Mouse (Mus musculus) kidney, embryonic 15.5 days (tissue): Measurements from ENCODE around the gene Kl. TPM values are rescaled to one million over a fixed set of nuclear protein-coding genes. Genes with fewer than 3 reads are reported as not detected.

Experiments used
- ATAC-seq: fragments of 200-750 bp; cut with Nextera tagmentation; replicated peaks from 2 replicates; pipeline ENCODE4 v1.8.0; 2017; ENCODE audit warnings: moderate TSS enrichment; ENCODE audit not compliant: low FRiP score
- H3K27ac ChIP-seq: fragments of 300-500 bp; sonication (generic); 2 replicates; pipeline ENCODE4 v1.5.1; 2015; ENCODE audit warnings: mild to moderate bottlenecking, inconsistent platforms
- H3K27me3 ChIP-seq: fragments of 300-500 bp; sonication (generic); 2 replicates; pipeline ENCODE4 v1.6.1; 2015; ENCODE audit warnings: inconsistent platforms
- H3K36me3 ChIP-seq: fragments of 300-500 bp; sonication (generic); 2 replicates; pipeline ENCODE4 v1.6.1; 2015; ENCODE audit warnings: inconsistent platforms
- H3K4me1 ChIP-seq: fragments of 300-500 bp; sonication (generic); 2 replicates; pipeline ENCODE4 v1.6.1; 2015; ENCODE audit warnings: inconsistent platforms
- H3K4me2 ChIP-seq: fragments of 300-500 bp; sonication (generic); 2 replicates; pipeline ENCODE4 v1.6.1; 2015; ENCODE audit warnings: moderate library complexity, mild to moderate bottlenecking, inconsistent platforms
- H3K4me3 ChIP-seq: fragments of 300-500 bp; sonication (generic); replicated peaks from 2 replicates; pipeline ENCODE4 v1.5.1; 2015; ENCODE audit warnings: mild to moderate bottlenecking, inconsistent platforms
- H3K9ac ChIP-seq: fragments of 300-500 bp; sonication (generic); 2 replicates; pipeline ENCODE4 v1.6.1; 2015; ENCODE audit warnings: mild to moderate bottlenecking, inconsistent platforms
- H3K9me3 ChIP-seq: fragments of 300-500 bp; sonication (generic); replicated peaks from 2 replicates; pipeline ENCODE4 v1.6.1; 2016; ENCODE audit warnings: inconsistent platforms
- WGBS: fragments of 180-500 bp; shearing (Covaris S2); methylation state at CpG from one replicate; pipeline ENCODE4 v1.1.7; 2015; ENCODE audit warnings: mixed read lengths; 5-methylcytosine and 5-hydroxymethylcytosine counted together
- polyA plus RNA-seq: library from polyadenylated mRNA; unstranded; fragments of >200 nt; fragmentation: Nextera tagmentation; extraction: Ambion mirVana; gene quantifications from 2 replicates; pipeline ENCODE4 v1.2.1, GENCODE M21; 2015

Kl gene
- polyA plus RNA-seq, 1 experiment from 2014 or later = 12.3 TPM

DNA sequence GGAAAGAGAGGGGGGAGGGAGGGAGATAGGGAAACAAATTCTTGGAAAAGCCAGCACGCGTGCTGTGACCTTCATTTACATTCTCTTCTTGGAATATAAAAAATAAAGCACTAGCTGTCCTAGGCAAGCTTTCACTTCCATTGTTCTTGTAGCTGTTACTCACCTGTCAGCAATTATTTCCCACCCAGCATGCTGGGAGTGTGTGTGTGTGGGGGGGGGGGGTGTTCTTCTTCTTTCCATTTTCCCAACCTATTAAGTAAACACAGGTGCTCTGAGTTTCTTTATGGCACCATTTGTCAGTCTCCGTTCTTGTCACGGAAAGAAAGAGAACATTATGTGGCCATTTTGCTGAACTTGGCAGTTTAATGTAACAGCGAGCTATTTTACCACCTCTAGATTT lies 66.6 kb downstream of the Kl start:
- ATAC-seq = no peak
- no peaks in the 10 kb centered on the region for H3K27me3 ChIP-seq
- H3K4me2 ChIP-seq = no peak overlapping the region
- H3K27ac ChIP-seq = no peak overlapping the region
- no peak overlapping the region for H3K9ac ChIP-seq
- H3K9me3 ChIP-seq = no peaks in the 10 kb centered on the region
- H3K36me3 ChIP-seq = no peaks in the 10 kb centered on the region
- WGBS = 53% methylated on average over 5 of the region's 5 CpGs
- peaks cover 11% of the 10 kb centered on the region for H3K4me1 ChIP-seq
- no peak overlapping the region for H3K4me3 ChIP-seq

DNA sequence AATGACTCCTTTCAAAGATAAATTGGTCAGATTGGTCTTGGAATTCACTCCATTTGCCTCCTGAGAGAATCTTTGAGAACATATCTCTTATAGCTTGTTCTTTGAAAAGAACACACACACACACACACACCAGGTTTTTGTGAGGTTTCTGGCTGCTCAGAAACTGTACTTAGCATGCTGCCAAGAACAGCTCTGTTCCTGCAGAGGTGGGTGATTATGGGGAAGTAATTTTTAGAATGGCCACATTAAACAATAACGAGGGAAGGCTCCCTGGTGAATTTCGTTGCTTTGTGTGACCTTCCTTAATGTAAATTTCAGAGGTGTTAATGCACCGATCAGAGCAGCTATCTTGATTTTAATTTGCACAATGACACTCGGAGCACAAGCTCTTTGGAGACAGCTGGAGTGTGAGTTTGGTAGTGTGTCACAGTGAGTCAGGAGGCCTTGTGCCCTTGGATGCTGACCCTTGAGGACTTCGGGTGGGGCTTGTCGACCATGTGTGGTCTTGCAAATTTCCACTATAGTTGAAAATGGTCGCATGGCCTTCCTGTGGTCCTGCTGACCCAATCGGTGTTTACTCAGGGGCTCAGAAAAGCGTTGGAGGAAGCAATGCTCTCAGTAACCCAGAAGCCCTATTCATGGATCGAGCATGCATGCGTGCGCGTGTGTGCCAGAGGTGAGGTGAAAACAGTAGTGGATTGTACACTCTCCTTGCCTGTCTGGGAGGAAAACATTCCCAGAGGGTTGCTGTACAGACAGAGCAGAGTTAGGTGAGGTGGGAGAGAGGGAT lies 67.8 kb downstream of the Kl start:
- 69% methylated on average over 13 of the region's 13 CpGs for WGBS
- Histone ChIP-seq H3K4me1 (peaks cover 11% of the 10 kb centered on the region), H3K9ac (no peak overlapping the region), H3K27ac (no peak overlapping the region), H3K9me3 (no peaks in the 10 kb centered on the region), H3K4me3 (no peak overlapping the region), H3K27me3 (no peaks in the 10 kb centered on the region), H3K4me2 (0 out of 2 replicates have a peak overlapping the region, but pooled peaks have one; percentile 22), H3K36me3 (no peaks in the 10 kb centered on the region)
- no peak for ATAC-seq

DNA sequence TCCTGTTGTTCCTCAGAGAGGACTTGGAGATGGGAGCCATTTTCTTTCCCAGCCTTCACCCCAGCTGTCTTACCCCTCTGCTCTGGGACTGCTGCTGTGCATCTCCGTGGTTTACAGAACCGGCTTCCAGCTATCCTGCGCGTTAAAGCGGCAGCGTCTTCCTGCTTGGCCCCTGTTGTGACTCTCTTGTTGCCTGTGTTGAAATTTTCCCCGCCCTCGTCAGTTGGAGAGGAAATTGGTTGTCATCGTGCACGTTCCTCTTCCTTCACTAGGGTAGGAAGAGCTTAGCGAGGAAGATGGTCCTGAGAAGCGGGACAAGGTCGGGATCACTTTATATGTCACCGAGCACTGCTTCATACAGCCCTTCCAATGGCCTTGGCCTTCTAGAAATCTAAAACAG lies 68.4 kb downstream of the Kl start:
- no peaks in the 10 kb centered on the region for H3K9me3 ChIP-seq
- H3K4me3 ChIP-seq = no peak overlapping the region
- H3K27ac ChIP-seq = no peak overlapping the region
- H3K36me3 ChIP-seq = no peaks in the 10 kb centered on the region
- 0 out of 2 replicates have a peak overlapping the region, but pooled peaks have one; percentile 22 for H3K4me2 ChIP-seq
- 80% methylated on average over 14 of the region's 14 CpGs for WGBS
- ATAC-seq = no peak
- no peaks in the 10 kb centered on the region for H3K27me3 ChIP-seq
- no peak overlapping the region for H3K9ac ChIP-seq
- peaks cover 11% of the 10 kb centered on the region for H3K4me1 ChIP-seq

DNA sequence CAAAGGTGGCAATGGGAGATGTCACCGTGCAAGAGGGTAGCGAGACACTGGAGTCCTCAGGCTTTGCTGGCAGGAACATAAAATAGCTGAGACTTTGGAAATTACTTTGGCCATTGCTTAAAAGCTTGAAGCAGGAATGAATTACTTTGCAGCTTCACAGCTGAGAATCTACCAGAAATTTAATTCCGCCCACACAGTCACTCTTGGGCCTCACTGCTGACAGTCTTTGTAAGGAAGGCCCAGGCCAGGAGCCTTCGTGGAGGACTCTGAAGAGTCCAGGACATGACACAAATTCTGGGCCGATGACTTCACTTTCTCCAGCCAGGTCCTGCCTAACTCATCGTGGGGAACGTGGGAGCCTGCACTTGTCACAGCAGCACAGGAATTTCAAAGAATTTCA lies 69.6 kb downstream of the Kl start:
- no peak overlapping the region for H3K9ac ChIP-seq
- no peak overlapping the region for H3K27ac ChIP-seq
- no peaks in the 10 kb centered on the region for H3K9me3 ChIP-seq
- peaks cover 11% of the 10 kb centered on the region for H3K4me1 ChIP-seq
- no peaks in the 10 kb centered on the region for H3K27me3 ChIP-seq
- H3K4me3 ChIP-seq = no peak overlapping the region
- 78% methylated on average over 7 of the region's 7 CpGs for WGBS
- H3K36me3 ChIP-seq = no peaks in the 10 kb centered on the region
- no peak overlapping the region for H3K4me2 ChIP-seq
- no peak for ATAC-seq

DNA sequence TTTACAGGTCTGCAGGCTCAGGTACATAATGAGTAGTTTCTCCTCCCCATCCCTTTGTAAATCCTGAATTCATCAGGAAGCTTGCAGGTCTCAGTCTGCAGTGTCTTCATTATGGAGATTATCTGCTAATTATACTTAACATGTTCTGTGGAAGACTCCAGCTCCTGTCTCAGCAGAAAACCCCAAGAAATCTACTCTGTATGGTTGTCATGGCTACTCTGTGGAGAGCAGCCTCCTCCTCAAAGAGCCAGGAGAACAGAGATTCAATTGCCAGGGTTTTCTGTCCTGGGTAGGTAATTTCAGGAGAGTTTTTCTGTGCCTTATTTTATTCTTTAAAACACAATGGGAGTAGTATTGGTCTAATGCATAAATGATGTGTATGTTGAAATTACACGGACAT lies 70.5 kb downstream of the Kl start:
- Histone ChIP-seq H3K4me3 (no peak overlapping the region), H3K36me3 (no peaks in the 10 kb centered on the region), H3K9me3 (no peaks in the 10 kb centered on the region), H3K27ac (no peak overlapping the region), H3K4me2 (peak overlapping the region; percentile 31; the same call in 1 of the 2 replicates), H3K4me1 (peaks cover 11% of the 10 kb centered on the region), H3K27me3 (no peaks in the 10 kb centered on the region), H3K9ac (peak overlapping the region; percentile 12; the same call in 1 of the 2 replicates)
- ATAC-seq = no peak
- WGBS = 20% methylated on average over 1 of the region's 1 CpGs

DNA sequence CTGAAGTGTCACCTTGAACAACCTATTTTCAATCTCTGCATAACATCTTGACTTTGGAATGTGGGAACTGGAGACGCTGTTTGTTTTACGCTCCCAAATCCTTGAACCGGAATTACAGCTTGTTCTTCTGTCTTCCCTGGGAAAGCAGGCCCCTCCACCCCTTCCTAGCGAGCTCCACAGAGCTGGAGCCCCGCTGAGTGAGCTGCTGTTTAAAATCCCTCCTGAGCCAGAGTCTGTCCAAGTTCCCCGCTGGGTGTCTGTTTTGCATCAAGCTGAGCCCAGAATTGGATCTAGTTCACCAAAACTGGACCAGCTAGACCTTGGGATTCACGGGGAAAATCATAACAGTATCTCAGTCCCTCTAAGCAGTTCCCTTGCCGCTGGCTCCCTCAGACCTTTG lies 71.1 kb downstream of the Kl start:
- Histone ChIP-seq H3K9me3 (no peaks in the 10 kb centered on the region), H3K4me2 (peak overlapping the region; percentile 31; the same call in 1 of the 2 replicates), H3K9ac (peak overlapping the region; percentile 12; the same call in 1 of the 2 replicates), H3K4me1 (peaks cover 11% of the 10 kb centered on the region), H3K36me3 (no peaks in the 10 kb centered on the region), H3K27ac (peak overlapping the region; percentile 41), H3K27me3 (no peaks in the 10 kb centered on the region), H3K4me3 (no peak overlapping the region)
- whole genome bisulfite sequencing = 17% methylated on average over 8 of the region's 8 CpGs
- ATAC-seq = 0 out of 2 replicates have a peak, but pooled peaks have one; percentile 36

DNA sequence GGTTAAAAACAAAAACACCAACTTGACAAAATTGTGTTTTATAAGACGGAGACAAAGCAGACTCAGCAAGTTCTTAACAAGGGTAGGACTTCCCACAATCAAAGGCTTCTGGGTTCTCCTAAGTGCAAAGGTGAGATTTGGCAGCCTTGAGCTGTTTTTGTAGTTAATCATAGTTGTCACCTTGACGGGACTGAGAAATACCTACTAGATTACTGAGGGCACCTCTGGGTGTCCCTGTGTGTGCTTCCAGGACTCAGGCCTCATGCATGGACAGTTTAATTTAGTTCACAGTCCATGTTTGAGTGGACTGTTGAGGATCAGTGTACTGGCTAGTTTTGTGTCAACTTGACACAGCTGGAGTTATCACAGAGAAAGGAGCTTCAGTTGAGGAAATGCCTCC lies 72.1 kb downstream of the Kl start:
- no peak overlapping the region for H3K4me3 ChIP-seq
- no peak for ATAC-seq
- H3K9me3 ChIP-seq = no peaks in the 10 kb centered on the region
- 72% methylated on average over 2 of the region's 2 CpGs for WGBS
- no peaks in the 10 kb centered on the region for H3K36me3 ChIP-seq
- no peak overlapping the region for H3K27ac ChIP-seq
- H3K4me2 ChIP-seq = no peak overlapping the region
- H3K9ac ChIP-seq = no peak overlapping the region
- peaks cover 11% of the 10 kb centered on the region for H3K4me1 ChIP-seq
- no peaks in the 10 kb centered on the region for H3K27me3 ChIP-seq

DNA sequence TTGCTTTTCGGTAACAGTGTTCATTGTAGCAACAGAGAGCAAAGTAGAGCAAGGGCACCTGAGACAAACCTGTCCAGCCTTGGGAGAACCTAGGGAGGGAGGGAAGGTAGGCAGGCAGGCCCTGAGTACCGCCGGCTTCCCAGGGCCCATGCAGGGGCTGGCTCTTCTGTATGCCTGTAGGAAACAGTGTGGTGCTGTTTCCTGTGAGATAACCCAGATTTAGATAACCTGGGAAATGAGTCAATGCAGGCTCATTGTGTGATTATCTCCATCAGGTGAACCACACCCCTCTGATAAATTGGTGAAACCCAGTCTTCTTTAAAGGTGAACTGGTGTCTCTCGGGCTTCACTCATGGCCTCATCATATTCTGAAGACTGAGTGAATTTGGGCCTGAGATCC lies 73.7 kb downstream of the Kl start:
- 97% methylated on average over 4 of the region's 4 CpGs for WGBS
- ATAC-seq = no peak
- H3K27ac ChIP-seq = no peak overlapping the region
- H3K27me3 ChIP-seq = no peaks in the 10 kb centered on the region
- H3K9me3 ChIP-seq = no peaks in the 10 kb centered on the region
- no peak overlapping the region for H3K9ac ChIP-seq
- no peak overlapping the region for H3K4me2 ChIP-seq
- peaks cover 9% of the 10 kb centered on the region for H3K4me1 ChIP-seq
- no peaks in the 10 kb centered on the region for H3K36me3 ChIP-seq
- no peak overlapping the region for H3K4me3 ChIP-seq

DNA sequence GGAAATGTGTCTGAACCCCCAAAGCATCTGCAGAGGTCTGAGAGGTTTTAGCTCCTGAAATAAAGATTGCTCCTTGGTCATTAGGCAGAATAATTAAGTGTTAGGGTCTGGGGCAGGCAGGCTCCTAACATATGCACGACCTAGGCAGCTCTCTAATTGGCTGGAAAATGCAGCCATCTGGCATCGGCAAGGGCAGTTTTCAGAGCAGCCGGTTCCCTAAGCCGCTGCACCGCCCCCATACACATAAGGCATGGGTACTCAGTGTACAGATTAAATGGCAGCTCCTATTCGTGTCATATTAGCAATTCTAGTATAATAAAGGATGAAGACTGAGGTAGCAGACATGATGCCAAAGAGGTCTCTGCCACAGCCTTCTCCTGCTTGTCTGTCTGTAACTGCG lies 74.8 kb downstream of the Kl start:
- 57% methylated on average over 7 of the region's 7 CpGs for WGBS

DNA sequence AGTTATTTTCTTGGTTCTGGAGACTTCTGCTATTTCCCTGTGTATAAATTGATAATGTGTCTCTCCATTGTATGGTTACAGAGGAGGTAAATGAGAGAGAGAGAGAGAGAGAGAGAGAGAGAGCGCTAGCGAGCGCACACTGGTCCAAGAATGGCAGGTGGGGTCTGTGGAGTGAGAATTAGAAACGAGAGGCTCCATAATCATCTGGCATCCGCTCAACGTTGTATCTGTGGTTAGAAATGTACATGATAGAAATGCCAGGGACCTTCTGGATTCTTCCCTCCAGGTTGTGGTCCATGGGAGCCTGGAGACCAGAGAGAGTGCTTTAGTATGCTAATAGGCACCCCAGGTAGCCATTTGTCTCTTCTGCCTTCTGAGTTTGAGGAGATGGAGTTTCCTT lies 76.5 kb downstream of the Kl start:
- Histone ChIP-seq H3K27ac (no peak overlapping the region), H3K9ac (no peak overlapping the region), H3K27me3 (no peaks in the 10 kb centered on the region), H3K36me3 (no peaks in the 10 kb centered on the region), H3K4me3 (no peak overlapping the region), H3K4me2 (no peak overlapping the region), H3K4me1 (peaks cover under 1% of the 10 kb centered on the region; the same call in 1 of the 2 replicates), H3K9me3 (no peaks in the 10 kb centered on the region)
- 81% methylated on average over 6 of the region's 6 CpGs for WGBS
- ATAC-seq = no peak

More for the DNA sequence above, 74.8 kb downstream of the Kl start:
- Histone ChIP-seq H3K9me3 (no peaks in the 10 kb centered on the region), H3K4me3 (no peak overlapping the region), H3K27ac (no peak overlapping the region), H3K36me3 (no peaks in the 10 kb centered on the region), H3K4me2 (no peak overlapping the region), H3K27me3 (no peaks in the 10 kb centered on the region), H3K9ac (no peak overlapping the region), H3K4me1 (peaks cover 9% of the 10 kb centered on the region)
- no peak for ATAC-seq

DNA sequence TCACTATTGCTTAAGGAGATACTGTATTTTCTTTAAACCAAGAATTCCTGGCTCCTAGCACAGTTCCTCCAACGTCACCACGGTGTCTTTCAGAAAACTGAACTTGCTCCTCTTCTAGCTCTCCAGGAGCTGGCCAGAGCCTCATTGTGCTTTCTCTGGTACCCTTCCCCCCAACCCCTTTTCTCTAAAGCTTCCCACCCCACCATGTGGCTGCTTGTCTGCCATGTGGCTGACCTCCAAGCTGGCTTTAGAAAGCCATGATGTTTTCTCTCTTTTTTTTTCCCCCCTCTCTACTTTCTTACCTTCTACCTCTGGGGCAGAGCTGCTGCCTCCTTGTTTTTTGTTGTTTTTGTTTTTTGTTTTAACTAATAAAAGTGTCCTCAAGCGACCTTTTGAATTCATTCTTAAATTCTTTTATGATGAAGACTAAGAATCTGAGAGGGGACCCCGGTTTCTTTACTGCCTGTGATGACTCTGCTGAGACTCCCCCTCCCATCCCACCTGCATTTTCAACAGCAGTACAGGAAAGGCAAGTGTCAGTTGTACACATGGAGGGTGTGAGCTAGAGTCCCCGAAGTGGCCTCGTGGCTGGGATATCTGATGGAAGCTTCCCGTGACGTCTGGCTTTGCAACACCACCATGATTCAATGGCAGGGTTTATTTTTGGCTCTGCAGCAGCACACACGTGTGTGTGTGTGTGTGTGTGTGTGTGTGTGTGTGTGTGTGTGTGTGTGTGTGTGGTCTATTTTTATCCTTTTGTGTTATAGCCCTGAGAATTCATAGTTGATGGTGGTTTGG lies 82.5 kb downstream of the Kl start:
- 59% methylated on average over 9 of the region's 9 CpGs for WGBS
- ATAC-seq = no peak

DNA sequence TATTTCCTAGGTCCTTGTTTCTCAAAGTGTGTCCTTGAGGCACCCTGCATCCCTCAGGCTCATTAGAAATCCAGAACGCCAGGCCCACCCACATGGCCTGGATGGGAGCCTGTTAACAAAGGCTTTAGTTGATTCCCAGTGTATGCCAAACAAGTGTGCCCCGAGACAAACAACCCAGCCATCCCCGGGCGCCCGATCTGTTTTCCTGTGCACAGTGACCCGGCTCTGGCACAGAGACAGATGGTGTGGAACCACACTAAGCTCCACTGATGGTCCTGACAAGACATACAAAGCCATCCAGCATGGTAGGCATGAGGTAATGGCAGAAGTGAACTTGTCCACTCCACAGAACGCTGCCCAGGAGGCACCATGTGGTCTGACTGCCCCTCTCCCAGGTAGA lies 85.5 kb downstream of the Kl start:
- H3K9me3 ChIP-seq = no peaks in the 10 kb centered on the region
- no peak overlapping the region for H3K4me3 ChIP-seq
- peaks cover 36% of the 10 kb centered on the region for H3K36me3 ChIP-seq
- no peak overlapping the region for H3K9ac ChIP-seq
- H3K27ac ChIP-seq = no peak overlapping the region
- H3K4me2 ChIP-seq = no peak overlapping the region
- no peak for ATAC-seq
- H3K27me3 ChIP-seq = no peaks in the 10 kb centered on the region
- no peaks in the 10 kb centered on the region for H3K4me1 ChIP-seq
- 90% methylated on average over 7 of the region's 7 CpGs for WGBS

More for the DNA sequence above, 82.5 kb downstream of the Kl start:
- H3K9me3 ChIP-seq = no peaks in the 10 kb centered on the region
- H3K9ac ChIP-seq = no peak overlapping the region
- H3K27ac ChIP-seq = no peak overlapping the region
- no peak overlapping the region for H3K4me2 ChIP-seq
- H3K36me3 ChIP-seq = peaks cover 12% of the 10 kb centered on the region
- H3K4me3 ChIP-seq = no peak overlapping the region
- H3K4me1 ChIP-seq = no peaks in the 10 kb centered on the region
- H3K27me3 ChIP-seq = no peaks in the 10 kb centered on the region
